Mouse (Mus musculus): ENCODE results near the gene Ankdd1a.

Gene Ankdd1a

DNA sequence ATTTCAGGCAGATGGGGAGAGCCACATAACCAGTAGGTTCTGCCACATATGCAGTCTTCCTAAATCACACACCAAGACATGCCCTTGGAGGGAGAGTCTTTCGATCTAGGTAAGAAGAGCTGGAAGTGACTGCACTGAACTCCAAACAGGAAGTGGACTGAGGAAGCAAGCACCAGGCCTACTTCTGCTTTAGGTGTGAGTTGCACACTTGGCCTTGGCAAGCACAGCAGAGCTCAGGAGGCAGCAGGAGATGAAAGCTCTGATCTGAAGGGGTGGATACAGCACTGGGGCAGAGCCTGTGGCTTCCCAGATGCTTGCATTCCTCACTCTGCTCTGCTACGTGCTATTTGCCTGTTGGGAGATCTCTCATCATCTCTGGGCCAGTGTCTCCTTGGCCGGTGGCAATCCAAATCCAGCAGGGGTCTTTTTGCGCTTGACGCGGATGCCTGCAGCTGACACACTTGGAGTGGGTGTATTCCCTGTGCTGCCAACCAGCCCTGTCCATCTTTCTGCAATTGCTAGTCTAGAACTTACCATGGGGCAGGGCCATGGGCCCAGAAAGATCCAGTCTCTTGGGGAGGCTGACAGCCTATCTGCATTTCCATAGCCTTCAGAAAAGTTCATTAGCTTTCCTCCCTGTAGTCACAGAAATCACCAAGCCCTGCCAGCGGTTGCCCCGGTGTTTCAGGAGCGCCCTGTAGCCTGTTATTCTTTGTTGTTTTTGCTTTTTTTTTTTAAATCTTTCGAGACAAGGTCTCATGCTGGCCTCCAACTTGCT, 25.8 kb upstream of the Ankdd1a start:
- peak in 1 of 2 experiments; percentile 92 for DNase-seq (ENCODE audit: inconsistent age in 2 of 2, low spot score in 1 of 2)

DNA sequence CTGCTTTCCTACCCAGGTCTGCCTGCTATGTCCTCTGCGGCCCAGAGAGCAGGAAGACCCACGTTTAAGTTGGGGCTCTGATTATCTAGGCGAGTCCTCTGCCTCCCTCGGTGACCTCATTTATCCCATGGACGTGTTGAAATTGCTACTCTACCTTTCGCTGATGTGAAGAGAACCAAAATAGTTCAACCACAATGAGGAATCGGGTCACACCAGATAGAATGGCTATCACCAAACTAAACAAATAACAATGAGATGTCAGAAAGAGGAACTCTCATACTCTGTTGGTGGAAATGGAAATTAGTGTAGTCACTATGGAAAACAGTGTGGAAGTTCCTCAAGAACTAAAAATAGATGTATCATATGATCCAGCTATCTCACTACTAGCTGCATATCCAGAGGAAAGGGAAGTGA, 22.1 kb upstream of the Ankdd1a start:
- DNase-seq (ENCODE audit: inconsistent age in 2 of 2, low spot score in 1 of 2): no peak

DNA sequence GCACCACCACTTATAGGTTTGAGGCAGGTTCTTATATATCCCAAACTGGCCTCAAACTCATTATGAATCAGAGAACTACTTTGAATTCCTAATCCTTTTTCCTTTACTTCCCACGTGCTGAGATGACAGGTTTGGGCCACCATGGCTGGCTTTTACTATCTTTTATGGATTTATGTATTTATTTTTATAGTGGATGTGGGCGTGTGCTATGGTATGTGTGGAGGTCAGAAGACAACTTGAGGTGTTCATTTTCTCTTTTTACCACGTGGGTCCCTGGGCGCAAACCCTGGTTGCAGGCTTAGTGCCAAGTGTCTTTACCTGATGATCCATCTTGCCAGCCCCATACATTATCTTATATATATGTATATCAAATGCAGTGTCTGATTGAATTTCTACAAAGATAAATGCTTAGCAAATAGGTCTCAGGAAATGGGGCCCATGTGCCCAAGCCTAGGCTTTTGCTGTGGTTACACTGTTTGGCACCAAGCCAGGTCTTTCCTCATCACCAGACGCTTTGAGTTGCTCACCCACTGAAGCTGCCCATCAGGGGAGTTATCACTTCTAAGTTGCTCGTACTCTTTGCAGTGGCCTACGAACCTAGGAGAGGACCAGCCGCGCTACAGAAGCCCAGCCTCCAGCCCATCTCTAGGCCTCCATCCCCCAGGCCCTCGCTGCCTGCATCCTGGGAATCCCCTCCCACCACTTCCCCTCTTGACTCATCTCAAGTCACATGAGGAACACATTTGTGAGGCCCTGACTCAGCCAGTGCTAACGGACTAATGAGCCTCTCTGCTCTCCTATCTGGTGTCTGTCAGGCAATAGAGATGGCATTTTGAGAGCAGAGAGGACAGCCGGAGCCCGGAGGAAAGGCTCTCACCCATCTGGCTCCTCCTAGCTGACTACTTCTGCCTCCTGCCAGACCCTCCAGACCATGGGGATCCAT, 21.4 kb upstream of the Ankdd1a start:
- DNase-seq (ENCODE audit: inconsistent age in 2 of 2, low spot score in 1 of 2): peak; percentile 79 to 92

DNA sequence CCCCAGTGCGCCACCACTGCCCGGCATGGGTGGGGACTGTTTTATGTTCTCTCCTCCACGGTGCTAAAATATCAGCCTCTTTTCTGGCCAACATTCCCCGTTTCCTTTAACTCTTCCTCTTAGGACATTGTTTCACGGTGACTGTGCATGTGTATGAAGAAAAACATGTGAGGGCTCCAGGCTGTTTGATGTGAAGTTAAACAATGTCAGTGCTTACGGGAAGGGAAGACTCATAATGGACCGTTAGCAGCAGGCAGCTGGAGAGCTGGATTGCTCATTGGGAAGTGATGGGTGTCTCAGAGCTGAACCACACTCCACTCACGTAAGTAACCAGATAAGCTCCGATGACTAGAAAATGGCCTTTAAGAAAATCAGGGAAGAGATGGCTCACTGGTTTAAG, 19.7 kb upstream of the Ankdd1a start:
- no peak for DNase-seq (ENCODE audit: inconsistent age in 2 of 2, low spot score in 1 of 2)

DNA sequence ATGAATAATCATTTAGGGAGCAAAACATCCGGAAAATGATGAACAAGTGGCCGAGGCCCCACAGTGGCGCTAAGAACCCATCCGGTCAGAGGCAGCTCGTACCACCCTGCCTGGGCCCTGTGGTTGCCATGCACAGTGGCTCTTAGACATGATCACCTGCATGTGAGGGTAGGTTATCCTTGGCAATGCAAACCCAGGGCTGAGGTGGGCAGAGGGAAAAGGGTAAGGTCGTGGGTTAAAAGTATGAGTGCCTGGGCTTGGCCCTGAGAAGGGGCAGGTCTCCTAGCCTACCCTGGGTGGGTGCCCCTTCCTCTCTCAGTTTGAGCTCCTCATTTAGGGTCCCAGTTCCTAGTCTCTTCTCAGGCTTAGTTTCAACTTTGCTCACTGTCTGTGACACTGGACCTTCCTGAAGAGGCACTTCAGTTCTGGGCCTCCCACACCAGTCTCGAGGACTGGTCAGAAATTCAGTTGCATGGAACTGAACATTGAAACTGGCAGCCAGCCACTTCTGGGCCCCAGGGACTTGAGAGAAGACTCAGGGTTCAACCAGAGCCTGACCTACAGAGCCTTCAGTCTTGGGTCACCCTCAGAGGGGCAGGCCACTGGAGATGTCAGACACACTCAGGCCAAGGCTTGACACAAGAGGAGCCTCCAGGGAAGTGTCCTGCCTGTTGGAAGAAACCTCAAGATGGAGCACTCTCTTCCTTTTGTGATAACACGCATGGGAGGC, 18.1 kb upstream of the Ankdd1a start:
- DNase-seq (ENCODE audit: inconsistent age in 2 of 2, low spot score in 1 of 2): no peak

DNA sequence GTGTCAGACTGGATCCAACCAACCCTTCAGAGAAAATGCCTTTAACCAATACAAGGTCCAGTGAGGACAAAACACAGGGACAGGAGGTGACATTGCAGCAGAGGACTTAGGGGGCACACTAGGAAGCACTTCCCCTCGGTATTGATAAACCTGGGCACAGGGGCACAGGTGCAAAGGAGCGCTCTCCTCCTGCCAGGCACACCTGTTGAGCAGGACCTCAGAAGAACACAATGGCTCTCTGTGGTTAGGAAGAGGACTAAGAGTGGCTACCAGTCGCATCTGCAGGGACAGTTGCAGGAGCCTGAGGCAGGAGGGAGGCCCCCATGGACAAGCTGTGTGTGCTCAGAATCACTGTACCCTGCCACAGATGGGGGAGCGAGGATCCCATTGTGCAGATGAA, 16.5 kb upstream of the Ankdd1a start:
- DNase-seq (ENCODE audit: inconsistent age in 2 of 2, low spot score in 1 of 2): no peak

DNA sequence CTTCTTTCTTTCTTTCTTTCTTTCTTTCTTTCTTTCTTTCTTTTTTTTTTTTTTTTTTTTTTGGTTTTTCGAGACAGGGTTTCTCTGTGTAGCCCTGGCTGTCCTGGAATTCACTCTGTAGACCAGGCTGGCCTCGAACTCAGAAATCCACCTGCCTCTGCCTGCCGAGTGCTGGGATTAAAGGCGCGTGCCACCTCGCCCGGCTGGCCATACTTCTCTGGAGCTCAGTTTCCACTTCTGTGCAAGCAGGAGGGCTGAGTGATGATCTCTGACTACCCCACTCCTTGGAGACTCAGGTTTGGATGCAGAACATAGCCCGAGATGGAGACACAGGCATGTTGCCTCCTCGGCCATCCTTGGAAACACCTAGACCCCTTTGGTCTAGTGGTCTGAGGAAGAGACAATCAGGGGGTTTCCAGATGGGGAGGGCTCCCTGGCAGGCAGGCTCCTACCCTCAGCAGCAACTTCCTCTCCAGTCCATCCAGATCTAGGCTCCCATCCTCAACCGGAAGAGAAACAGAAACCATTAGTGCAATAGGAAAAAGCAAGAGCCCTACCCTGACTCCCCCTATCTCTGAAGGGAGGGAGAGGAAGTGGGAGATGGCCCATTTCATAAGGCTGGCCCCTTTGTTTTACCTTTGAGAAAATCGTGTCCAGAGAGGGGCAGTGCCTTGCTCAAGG, 15.9 kb upstream of the Ankdd1a start:
- no peak for DNase-seq (ENCODE audit: inconsistent age in 2 of 2, low spot score in 1 of 2)

DNA sequence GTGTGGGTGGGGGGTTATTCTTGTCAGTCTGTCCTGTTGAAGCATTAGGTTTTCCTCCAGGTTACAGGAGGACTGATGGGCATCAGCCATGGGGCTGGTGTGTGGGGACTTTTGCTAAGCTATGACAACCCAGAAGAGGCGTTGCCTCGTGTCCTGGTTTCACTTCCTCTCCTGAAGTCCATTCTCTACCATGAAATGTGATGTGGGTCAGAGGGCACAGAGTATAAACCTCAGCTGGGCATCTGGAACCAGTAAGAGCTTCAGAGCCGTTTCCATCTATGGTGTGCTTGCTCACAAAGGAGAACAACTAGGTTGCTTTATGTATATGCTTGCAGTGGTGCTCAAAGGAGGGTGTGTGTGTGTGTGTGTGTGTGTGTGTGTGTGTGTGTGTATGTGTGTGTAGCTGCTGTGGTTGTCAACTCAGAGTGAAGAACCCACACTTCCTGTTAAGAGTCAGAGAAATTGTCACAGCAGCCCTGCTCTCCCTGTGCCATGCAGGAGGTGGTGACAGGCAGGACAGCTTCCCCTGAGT, 15.3 kb upstream of the Ankdd1a start:
- DNase-seq (ENCODE audit: inconsistent age in 2 of 2, low spot score in 1 of 2): no peak

DNA sequence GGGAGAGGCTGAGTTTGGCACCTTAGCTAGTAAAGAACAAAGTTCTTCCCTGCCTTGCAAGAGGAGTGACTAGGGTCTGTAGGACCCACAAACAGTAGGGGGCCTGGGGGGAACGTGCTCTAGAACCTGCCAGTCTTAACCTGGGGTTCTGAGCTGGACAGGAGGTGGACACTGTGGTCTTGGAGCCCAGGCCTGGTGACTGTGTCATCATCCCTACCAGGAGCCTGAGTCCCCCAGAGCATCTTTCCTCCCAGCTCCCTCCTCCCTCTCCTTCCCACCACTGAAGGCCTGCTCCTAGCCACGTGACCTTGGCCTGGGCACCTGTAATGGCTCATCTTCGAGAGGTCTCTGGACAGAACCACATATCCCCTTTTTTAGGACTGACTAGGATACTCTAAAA, 14.1 kb upstream of the Ankdd1a start:
- no peak for DNase-seq (ENCODE audit: inconsistent age in 2 of 2, low spot score in 1 of 2)

DNA sequence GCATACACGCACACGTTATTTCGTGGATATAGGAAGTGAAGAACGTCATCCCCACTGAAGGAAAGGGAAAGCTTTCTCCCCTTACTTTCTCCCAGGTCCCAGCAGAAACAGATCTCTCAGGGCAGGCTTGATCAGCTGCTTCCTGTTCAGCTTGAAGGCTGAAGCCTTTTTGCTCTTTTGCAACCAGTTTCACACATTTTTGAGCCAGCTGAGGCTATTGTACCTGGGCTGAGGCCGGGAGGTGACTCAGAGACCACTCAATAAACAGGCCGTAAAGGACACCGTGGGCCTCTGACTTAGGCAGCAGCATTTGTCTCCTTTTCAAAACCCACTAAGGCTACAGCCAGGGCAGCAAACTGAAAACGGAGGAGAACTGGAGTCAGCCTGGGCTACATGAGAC, 13.0 kb upstream of the Ankdd1a start:
- DNase-seq (ENCODE audit: inconsistent age in 2 of 2, low spot score in 1 of 2): no peak

DNA sequence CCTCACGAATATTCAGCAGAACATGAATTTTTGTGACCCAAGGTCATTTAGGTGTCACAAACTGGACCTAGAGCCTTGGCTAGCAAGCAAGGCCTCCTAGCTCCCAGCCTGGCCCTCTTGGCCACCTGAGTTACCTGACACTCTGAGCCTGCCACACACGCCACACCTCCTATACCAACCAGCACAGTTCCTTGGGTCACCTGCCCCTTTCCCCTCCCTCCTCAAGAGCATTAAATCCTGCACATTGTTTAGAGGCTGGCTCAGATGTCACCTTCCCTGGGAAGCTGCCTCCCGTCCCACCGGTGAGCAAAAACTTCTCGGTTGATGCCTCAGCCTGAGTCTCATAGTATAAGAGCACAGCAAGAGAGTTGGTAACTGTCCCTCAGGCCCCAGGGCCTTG, 11.3 kb upstream of the Ankdd1a start:
- DNase-seq (ENCODE audit: inconsistent age in 2 of 2, low spot score in 1 of 2): peak in 1 of 2 experiments; percentile 36

DNA sequence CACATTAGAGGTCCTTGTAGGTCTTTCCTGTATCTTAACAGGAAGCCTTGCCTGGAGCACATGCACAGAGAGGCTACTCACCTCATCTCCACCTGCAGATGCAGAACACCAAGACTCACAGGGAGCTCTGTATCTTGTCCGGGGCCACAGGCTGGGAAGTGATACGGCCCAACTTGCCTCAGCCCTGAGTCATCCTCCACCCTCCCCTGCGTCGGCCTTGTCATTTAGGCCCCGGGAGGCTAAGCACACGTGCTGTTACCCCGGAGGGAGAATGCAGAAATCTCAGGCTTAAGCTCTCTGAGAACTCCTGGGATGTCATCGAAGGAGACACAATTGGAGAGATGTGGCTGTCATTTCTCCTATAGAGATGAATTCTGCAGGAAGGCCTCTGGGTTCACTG, 9.7 kb upstream of the Ankdd1a start:
- peak; percentile 87 to 92 for DNase-seq (ENCODE audit: inconsistent age in 2 of 2, low spot score in 1 of 2)

DNA sequence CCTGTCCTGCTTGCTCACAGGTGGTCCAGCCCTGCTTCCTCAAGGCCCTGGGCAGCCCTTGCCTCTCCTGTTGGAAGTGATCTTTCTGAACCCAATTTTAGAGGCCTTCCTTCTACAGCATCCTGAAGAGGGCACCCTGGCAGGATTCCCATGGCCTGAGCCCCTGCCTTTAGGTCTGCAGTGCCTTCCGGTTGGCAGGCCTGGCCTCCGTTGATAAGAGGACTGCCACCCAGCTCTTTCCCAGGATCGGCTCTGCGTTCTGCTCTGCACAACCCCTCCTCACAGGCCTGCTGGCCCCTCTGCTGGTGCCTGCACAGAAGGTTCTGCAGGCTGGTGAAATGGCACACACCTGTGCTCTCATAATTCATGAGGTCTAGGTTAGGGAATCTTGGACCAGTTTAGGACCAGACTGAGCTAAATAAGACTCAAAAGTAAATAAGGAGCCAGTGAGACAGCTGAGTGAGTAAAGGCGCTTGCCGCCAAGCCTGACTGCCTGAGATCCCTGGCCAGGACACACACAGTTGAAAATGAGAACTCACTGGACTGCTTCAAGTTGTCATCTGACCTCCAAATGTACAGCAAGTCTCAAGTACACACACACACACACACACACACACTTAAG, 8.5 kb upstream of the Ankdd1a start:
- DNase-seq (ENCODE audit: inconsistent age in 2 of 2, low spot score in 1 of 2): peak in 1 of 2 experiments; percentile 61

DNA sequence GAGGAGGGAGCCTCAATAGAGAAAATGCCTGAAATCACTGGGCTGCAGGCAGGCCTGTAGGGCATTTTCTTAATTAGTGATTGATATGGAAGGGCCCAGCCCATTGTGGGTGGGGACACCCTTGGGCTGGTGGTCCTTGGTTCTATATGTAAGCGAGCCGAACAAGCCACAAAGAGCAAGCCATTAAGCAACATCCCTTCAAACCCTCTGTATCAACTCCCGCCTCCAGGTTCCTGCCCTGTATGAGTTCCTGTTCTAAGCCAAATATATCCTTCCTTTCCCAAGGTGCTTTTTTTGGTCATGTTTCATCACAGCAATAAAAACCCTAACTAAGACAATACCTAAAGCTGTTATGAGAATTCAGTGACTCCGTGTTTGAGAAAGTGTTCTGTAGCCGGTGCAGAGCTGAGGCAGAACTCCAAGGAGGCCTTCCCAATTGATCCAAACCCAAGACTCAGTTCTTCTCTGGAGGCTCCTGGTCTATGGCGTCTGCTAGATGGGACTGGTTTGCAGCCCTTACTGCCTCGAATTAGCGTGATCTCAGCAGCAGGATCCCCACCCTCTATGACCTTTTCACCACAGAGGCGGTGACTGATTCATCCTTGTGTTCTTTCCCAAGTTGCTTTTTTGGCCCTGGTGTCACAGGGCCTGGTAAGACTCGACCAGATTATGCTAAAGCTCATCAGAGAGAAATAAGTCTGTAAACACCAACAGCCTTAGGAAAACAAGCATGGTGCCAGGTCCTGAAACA, 5.6 kb upstream of the Ankdd1a start:
- DNase-seq (ENCODE audit: inconsistent age in 2 of 2, low spot score in 1 of 2): peak; percentile 67 to 82

DNA sequence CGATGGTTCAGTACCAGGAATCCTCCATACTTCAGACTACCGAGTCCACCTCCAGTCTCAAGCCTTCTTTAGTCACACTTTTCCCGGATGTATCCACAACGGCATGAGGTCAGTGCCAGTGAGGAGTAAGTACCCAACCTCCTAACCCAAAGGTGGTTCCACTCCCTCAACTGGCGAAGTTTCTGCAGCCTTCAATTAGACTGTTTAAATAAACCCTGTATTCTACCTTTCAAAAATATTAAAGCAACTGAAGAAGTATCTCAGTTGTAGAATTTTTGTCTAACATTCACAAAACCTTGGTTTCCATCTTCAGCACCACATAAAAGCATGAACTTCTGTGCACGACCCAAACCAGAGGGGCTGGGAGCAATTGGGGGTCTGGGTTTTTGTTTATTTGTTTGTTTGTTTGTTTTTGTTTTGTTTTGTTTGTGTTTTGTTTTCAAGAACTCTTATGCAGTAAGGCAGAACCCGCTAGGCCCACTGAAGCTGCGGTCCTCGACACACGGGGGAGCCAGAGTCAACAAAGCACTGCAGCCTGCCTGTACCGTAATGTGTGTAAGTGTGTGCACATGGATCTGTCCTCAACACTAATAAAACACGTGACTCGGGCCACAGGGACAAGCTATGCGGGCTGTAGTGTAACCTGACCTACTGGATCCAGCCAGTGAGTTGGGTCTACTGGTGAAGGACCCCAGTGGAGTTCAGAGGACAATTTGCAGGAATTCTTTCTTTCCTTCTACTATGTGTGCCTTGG, 3.8 kb upstream of the Ankdd1a start:
- DNase-seq (ENCODE audit: inconsistent age in 2 of 2, low spot score in 1 of 2): peak; percentile 85 to 95

DNA sequence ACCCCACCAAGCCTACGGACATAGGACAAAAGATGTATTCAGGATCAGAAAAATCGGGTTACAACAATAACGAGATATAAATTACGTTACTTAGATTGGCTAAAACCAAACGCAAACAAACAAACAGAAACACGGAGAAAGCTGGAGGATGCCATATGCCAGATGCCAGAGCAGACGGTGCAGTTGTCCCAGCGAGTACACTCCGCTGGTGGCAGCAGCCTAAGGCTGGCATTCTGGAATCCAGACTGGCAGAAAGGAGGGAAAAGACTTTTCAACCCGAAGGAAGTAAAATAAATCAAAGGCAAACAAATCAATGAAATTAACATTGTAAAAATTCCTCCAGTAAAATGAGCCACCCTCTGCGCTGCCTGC, 498 bp upstream of the Ankdd1a start:
- no peak for DNase-seq (ENCODE audit: inconsistent age in 2 of 2, low spot score in 1 of 2)

DNA sequence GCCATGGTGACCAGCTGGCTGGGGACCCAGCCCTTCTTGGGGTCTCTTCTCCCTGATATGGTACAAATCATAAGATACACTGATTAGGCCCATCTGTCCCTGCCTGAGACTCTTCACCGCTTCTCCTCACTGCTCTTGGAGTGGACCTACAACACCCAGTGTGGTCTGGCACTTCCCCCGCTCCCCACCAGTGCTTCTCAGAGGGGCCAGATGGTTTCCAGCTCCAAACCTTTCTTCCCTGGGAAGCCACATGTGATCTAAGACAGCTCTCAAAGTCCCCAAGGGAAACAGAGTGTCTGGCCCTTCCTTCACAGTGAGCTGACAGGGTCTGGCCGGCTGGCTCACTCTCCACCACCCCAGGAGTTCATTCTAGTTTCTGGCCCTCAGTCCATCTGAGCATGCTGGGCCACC, 5.1 kb downstream of the Ankdd1a start:
- DNase-seq (ENCODE audit: inconsistent age in 2 of 2, low spot score in 1 of 2): no peak

DNA sequence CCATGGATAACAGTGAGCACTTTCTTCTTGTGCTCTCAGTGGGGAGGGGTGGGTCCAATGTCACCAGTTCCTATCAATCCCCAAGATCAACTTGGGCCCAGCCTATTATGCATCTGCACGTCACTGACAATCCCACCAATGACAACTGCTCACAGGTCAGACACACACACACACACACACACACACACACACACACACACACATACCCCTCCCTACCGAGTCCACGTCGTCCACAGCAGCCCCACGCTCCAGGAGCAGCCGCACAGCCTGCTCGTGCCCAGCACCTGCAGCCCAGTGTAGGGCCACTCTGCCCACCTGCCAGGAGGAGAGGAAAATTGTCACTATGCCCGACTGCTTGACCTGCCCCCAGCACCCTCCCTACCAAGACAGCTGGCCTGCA, 5.6 kb downstream of the Ankdd1a start:
- DNase-seq (ENCODE audit: inconsistent age in 2 of 2, low spot score in 1 of 2): no peak

DNA sequence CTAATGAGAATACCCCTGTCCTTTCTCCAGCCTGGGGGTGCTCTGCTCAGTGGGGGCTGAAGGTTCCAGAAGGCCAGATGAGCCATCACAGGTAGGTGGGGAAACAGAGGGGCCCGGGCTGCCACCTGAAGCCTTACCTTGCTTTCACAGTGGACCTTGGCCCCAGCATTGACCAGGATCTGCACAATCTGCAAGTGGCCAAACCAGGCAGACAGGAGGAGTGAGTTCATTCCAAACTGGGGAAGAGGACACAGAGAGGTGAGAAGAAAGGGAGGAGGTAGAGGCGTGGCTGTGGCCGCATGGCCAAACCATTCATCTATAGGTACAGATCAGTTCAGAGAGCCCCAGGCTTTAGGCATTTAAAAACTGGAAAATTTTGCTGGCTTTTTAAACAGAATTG, 7.5 kb downstream of the Ankdd1a start:
- DNase-seq (ENCODE audit: inconsistent age in 2 of 2, low spot score in 1 of 2): no peak
